Mouse (Mus musculus) C2C12 (cell line): ENCODE measurements at regions not wholly inside any gene's neighbourhood (a gene's known extent, or its start where the extent isn't known, plus 50 kb on each side); places are given as distances from the start of the nearest gene placed in this dataset.

ENCODE experiments used
- H3K27me3 ChIP-seq: one replicate; pipeline ENCODE4 v1.6.1; 2011; ENCODE audit not compliant: control insufficient read depth, insufficient read depth, insufficient read length
- H3K36me3 ChIP-seq: one replicate; pipeline ENCODE4 v1.6.1; 2011; ENCODE audit not compliant: control insufficient read depth, insufficient read depth
- H3K4me3 ChIP-seq: one replicate; pipeline ENCODE4 v1.5.1; 2011; ENCODE audit warnings: mild to moderate bottlenecking, control low read depth; ENCODE audit not compliant: poor library complexity, insufficient read depth, severe bottlenecking
- H3K79me2 ChIP-seq: one replicate; pipeline ENCODE4 v1.6.1; 2011; ENCODE audit not compliant: control insufficient read depth, insufficient read depth
- H3K79me3 ChIP-seq: one replicate; pipeline ENCODE4 v1.6.1; 2011; ENCODE audit warnings: low read depth, control low read depth
- H3ac ChIP-seq: one replicate; pipeline ENCODE3; 2011; ENCODE audit warnings: low read depth; ENCODE audit not compliant: control insufficient read depth, insufficient read length
- CEBPB ChIP-seq: IDR thresholded peaks from one replicate; pipeline ENCODE4 v1.6.1; 2011; ENCODE audit warnings: low read depth, mild to moderate bottlenecking, control low read depth, moderate library complexity
- CTCF ChIP-seq: IDR thresholded peaks from one replicate; pipeline ENCODE4 v1.5.1; 2011; ENCODE audit not compliant: control insufficient read depth, insufficient read depth, insufficient read length
- FOSL1 ChIP-seq: IDR thresholded peaks from one replicate; pipeline ENCODE4 v1.8.0; 2011; ENCODE audit warnings: mild to moderate bottlenecking, low read length; ENCODE audit not compliant: poor library complexity, insufficient read depth, severe bottlenecking
- MAX ChIP-seq: IDR thresholded peaks from one replicate; pipeline ENCODE4 v1.6.1; 2011; ENCODE audit warnings: mild to moderate bottlenecking, control low read depth
- MYOD1 ChIP-seq: IDR thresholded peaks from one replicate; pipeline ENCODE4 v1.6.1; 2011; ENCODE audit warnings: low read depth; ENCODE audit not compliant: control insufficient read depth, insufficient read length
- MYOG ChIP-seq: IDR thresholded peaks from one replicate; pipeline ENCODE4 v1.6.1; 2011; ENCODE audit not compliant: control insufficient read depth, insufficient read length; ENCODE audit errors: extremely low read depth
- USF1 ChIP-seq: IDR thresholded peaks from one replicate; pipeline ENCODE4 v1.6.1; 2011; ENCODE audit warnings: low read depth, mild to moderate bottlenecking, control low read depth, moderate library complexity

DNA sequence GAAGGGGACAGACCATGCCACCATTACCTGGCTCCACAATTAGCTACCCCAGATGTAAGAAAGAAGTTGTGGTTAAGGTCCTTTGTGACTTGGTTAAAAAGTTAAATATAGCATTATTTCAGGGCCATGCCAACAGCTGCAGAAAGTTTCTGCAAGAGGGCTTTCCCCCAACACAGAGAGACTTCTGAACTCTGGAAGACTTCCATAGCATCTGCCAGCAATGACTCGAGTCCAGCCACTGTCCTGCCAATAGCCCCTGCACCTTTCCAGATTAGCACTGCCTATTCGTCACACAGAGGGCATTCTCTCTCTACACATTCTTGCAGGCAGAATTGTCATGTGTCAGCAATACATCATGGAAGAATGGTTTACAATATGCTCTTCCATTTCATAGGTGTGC, 89.3 kb upstream of the Ghr start:
- H3K79me3 ChIP-seq = no peaks in the 10 kb centered on the region
- H3K27me3 ChIP-seq = no peaks in the 10 kb centered on the region

DNA sequence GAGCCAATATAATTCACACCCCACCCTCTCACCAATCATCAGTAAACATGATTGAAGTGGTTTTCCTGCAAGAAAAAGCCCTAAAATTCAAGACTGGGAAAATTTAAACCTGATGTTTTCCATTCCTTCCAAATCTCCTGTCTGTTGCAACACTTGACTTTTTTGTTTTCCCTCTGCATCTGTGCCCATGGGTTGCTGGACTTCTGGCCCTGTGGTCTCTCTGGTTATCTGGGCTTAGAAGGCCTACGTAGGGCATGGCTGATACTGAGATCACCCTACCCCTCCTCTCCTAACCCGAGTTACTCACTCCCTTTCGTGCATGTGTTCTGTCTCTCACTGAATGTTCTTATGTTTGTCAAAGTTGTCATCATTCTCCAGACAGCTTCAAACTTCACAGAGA, 87.9 kb upstream of the Ghr start:
- TF ChIP-seq FOSL1 = no peak
- TF ChIP-seq MYOG = no peak
- no peak for TF ChIP-seq MYOD1
- TF ChIP-seq USF1 = no peak
- no peak for TF ChIP-seq CTCF
- no peak for TF ChIP-seq CEBPB
- no peak for TF ChIP-seq MAX
- H3K79me2 ChIP-seq = no peaks in the 10 kb centered on the region
- H3ac ChIP-seq = no peak overlapping the region
- H3K27me3 ChIP-seq = no peaks in the 10 kb centered on the region
- no peak overlapping the region for H3K4me3 ChIP-seq
- H3K79me3 ChIP-seq = no peaks in the 10 kb centered on the region
- no peaks in the 10 kb centered on the region for H3K36me3 ChIP-seq

More for the DNA sequence above, 89.3 kb upstream of the Ghr start:
- no peak overlapping the region for H3K4me3 ChIP-seq
- no peaks in the 10 kb centered on the region for H3K36me3 ChIP-seq
- TF ChIP-seq MAX (no peak), MYOD1 (no peak), MYOG (no peak), CEBPB (no peak), CTCF (no peak), FOSL1 (no peak), USF1 (no peak)
- H3ac ChIP-seq = no peak overlapping the region
- no peaks in the 10 kb centered on the region for H3K79me2 ChIP-seq

DNA sequence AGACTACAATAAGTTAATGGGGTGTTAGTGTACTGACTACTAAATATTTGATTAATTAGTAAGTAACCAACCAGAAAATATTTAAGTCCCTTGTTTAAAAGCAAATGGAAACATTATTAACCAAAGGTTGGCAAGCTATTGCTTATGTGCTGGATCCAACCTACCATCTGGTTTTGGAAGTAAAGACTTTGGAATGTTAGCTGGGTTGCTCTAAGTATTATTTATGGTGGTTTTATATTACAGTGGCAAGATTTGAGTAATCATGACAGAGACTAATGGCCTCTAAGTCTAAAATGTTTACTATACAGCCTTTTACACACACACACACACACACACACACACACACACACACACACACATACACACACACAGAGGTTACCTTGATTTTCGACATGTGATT, 86.1 kb upstream of the Ghr start:
- H3K27me3 ChIP-seq = no peaks in the 10 kb centered on the region
- H3K79me2 ChIP-seq = no peaks in the 10 kb centered on the region
- H3K79me3 ChIP-seq = no peaks in the 10 kb centered on the region
- no peak overlapping the region for H3ac ChIP-seq
- TF ChIP-seq CEBPB = no peak
- no peak for TF ChIP-seq MYOG
- TF ChIP-seq MAX = no peak
- H3K4me3 ChIP-seq = no peak overlapping the region
- H3K36me3 ChIP-seq = no peaks in the 10 kb centered on the region

DNA sequence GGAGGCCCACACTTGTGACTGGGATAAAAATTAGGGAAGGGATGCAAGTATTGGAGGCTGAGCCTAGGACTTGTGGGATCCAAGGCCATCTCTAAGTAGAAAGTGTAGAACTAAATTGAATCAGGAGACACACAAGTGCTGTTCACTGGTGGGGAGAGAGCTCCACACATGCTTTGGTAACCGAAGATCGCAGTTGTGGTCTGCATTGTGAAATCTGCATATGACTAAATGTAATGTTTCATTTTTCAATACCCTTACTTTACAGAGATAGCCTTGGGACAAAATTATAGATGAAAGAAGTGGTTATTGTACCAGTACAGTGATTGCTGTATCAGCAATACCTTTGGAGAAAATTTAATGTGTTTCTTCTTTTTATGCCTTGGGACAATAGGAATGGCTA, 85.6 kb upstream of the Ghr start:
- H3K79me2 ChIP-seq = no peaks in the 10 kb centered on the region
- H3K79me3 ChIP-seq = no peaks in the 10 kb centered on the region
- TF ChIP-seq MYOD1 = no peak
- TF ChIP-seq FOSL1 = no peak
- no peak for TF ChIP-seq MAX
- TF ChIP-seq USF1 = no peak
- no peak for TF ChIP-seq CTCF
- TF ChIP-seq MYOG = no peak
- TF ChIP-seq CEBPB = no peak
- no peak overlapping the region for H3ac ChIP-seq
- H3K36me3 ChIP-seq = no peaks in the 10 kb centered on the region
- H3K4me3 ChIP-seq = no peak overlapping the region
- H3K27me3 ChIP-seq = no peaks in the 10 kb centered on the region

DNA sequence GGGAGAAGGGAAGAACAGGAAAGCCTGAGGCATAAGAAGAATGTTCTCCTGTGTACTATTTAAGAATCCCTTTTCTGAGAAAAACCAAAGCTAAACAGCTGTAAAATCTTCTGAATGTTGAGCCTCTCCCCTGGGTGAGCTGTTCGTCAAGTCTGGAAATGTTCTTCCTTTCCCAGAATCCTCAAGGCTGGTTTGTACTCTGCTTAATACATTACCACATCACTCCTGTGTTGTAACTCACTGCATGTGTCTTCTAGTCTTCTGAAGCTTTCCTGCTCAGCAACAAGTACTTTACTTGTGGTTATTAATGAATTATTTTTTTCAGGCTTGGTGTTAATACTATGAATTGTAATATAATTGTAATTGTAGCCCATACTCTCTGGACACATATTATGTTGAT, 65.4 kb upstream of the Ghr start:
- TF ChIP-seq MYOD1 (no peak), USF1 (no peak), FOSL1 (no peak), MYOG (no peak), MAX (no peak), CEBPB (no peak), CTCF (no peak)
- Histone ChIP-seq H3K27me3 (no peaks in the 10 kb centered on the region), H3K36me3 (no peaks in the 10 kb centered on the region), H3K4me3 (no peak overlapping the region), H3ac (no peak overlapping the region), H3K79me2 (no peaks in the 10 kb centered on the region), H3K79me3 (no peaks in the 10 kb centered on the region)

DNA sequence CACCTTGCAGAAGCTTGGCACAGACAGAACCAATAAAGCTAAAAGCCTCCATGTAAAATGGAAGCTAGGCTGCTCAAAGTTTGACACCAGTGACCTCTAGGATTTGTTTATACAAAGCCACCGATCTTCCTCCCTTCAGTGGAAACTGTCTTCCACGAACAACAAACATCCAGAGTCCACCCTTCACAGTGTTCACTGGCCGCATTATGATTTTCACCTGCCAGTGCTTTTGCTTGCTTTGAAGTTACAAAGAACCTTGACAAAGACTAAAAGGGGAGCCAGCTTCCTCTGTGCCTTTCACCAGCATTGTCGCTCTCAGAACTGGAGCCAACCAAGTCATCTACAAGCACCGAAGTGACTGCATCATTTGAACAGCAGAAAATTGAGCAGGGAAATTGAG, 56.8 kb upstream of the Ghr start:
- no peaks in the 10 kb centered on the region for H3K79me2 ChIP-seq
- no peaks in the 10 kb centered on the region for H3K27me3 ChIP-seq
- no peaks in the 10 kb centered on the region for H3K79me3 ChIP-seq
- TF ChIP-seq USF1 (no peak), MAX (no peak), CEBPB (no peak), FOSL1 (no peak), MYOD1 (no peak), CTCF (no peak), MYOG (no peak)
- H3K4me3 ChIP-seq = no peak overlapping the region
- H3ac ChIP-seq = no peak overlapping the region
- H3K36me3 ChIP-seq = no peaks in the 10 kb centered on the region
